Mouse (Mus musculus): ENCODE data around the gene Slc8a1.

Slc8a1 gene

GRCm38 (mm10) chr17:81738311-81738755, at the start of gene Slc8a1:
Gene Slc8a1, minus strand, starts transcription at chr17:81738377.
- no peak for DNase-seq (ENCODE audit: low read depth)

GRCm38 (mm10) chr17:81787350-81787749, 49.2 kb upstream of the Slc8a1 start:
- DNase-seq (ENCODE audit: low read depth): no peak

GRCm38 (mm10) chr17:81782326-81782725, 44.1 kb upstream of the Slc8a1 start:
- no peak for DNase-seq (ENCODE audit: low read depth)

GRCm38 (mm10) chr17:81781491-81781890, 43.3 kb upstream of the Slc8a1 start:
- no peak for DNase-seq (ENCODE audit: low read depth)

- no peak for DNase-seq (ENCODE audit: low read depth)
Observed at GRCm38 (mm10) chr17:81779883-81780282, 41.7 kb upstream of the Slc8a1 start.

GRCm38 (mm10) chr17:81750664-81751063, 12.5 kb upstream of the Slc8a1 start:
- DNase-seq (ENCODE audit: low read depth): no peak

- DNase-seq (ENCODE audit: low read depth): no peak
Observed at GRCm38 (mm10) chr17:81743034-81743433, 4.9 kb upstream of the Slc8a1 start.

- DNase-seq (ENCODE audit: low read depth): no peak
Observed at GRCm38 (mm10) chr17:81740576-81740975, 2.4 kb upstream of the Slc8a1 start.

GRCm38 (mm10) chr17:81737779-81738178, 398 bp downstream of the Slc8a1 start:
- DNase-seq (ENCODE audit: low read depth): no peak

GRCm38 (mm10) chr17:81737309-81737708, 868 bp downstream of the Slc8a1 start:
- DNase-seq (ENCODE audit: low read depth): no peak

GRCm38 (mm10) chr17:81735583-81735982, 2.6 kb downstream of the Slc8a1 start:
- no peak for DNase-seq (ENCODE audit: low read depth)

GRCm38 (mm10) chr17:81729891-81730290, 8.3 kb downstream of the Slc8a1 start:
- no peak for DNase-seq (ENCODE audit: low read depth)

GRCm38 (mm10) chr17:81712273-81712751, 25.9 kb downstream of the Slc8a1 start:
- DNase-seq (ENCODE audit: low read depth): no peak

- no peak for DNase-seq (ENCODE audit: low read depth)
Observed at GRCm38 (mm10) chr17:81704761-81705160, 33.4 kb downstream of the Slc8a1 start.

- DNase-seq (ENCODE audit: low read depth): no peak
Observed at GRCm38 (mm10) chr17:81703258-81703657, 34.9 kb downstream of the Slc8a1 start.

GRCm38 (mm10) chr17:81701701-81702100, 36.5 kb downstream of the Slc8a1 start:
- no peak for DNase-seq (ENCODE audit: low read depth)

GRCm38 (mm10) chr17:81698789-81699188, 39.4 kb downstream of the Slc8a1 start:
- no peak for DNase-seq (ENCODE audit: low read depth)

GRCm38 (mm10) chr17:81697695-81698094, 40.5 kb downstream of the Slc8a1 start:
- DNase-seq (ENCODE audit: low read depth): no peak

GRCm38 (mm10) chr17:81694977-81695376, 43.2 kb downstream of the Slc8a1 start:
- no peak for DNase-seq (ENCODE audit: low read depth)

- no peak for DNase-seq (ENCODE audit: low read depth)
Observed at GRCm38 (mm10) chr17:81679616-81680015, 58.6 kb downstream of the Slc8a1 start.

- DNase-seq (ENCODE audit: low read depth): no peak
Observed at GRCm38 (mm10) chr17:81677450-81677849, 60.7 kb downstream of the Slc8a1 start.

GRCm38 (mm10) chr17:81676203-81676602, 62.0 kb downstream of the Slc8a1 start:
- DNase-seq (ENCODE audit: low read depth): no peak

GRCm38 (mm10) chr17:81671245-81671644, 66.9 kb downstream of the Slc8a1 start:
- no peak for DNase-seq (ENCODE audit: low read depth)

- no peak for DNase-seq (ENCODE audit: low read depth)
Observed at GRCm38 (mm10) chr17:81669816-81670691, 68.1 kb downstream of the Slc8a1 start.
